Mouse (Mus musculus) heart, embryonic 14.5 days (tissue): ENCODE measurements at regions not wholly inside any gene's neighbourhood (a gene's known extent, or its start where the extent isn't known, plus 50 kb on each side); places are given as distances from the start of the nearest gene placed in this dataset.

Source experiments
- ATAC-seq: fragments of 200-750 bp; cut with Nextera tagmentation; 2 replicates; pipeline ENCODE4 v1.8.0; 2017; ENCODE audit warnings: low read depth, moderate TSS enrichment; ENCODE audit not compliant: insufficient number of reproducible peaks, insufficient read depth, low FRiP score
- H3K27ac ChIP-seq, 2 experiments: fragments of 200-500 bp in 1 of 2; fragments of 300-500 bp in 1 of 2; sonication (generic) in 1 of 2; replicated peaks in 1 of 2; 2 replicates each; pipeline ENCODE4 v1.5.1; 2012 to 2014; ENCODE audit warnings: low read depth in 2 of 2, low read length in 2 of 2, control low read depth in 1 of 2, mild to moderate bottlenecking in 1 of 2, mixed read lengths in 1 of 2; ENCODE audit not compliant: control insufficient read depth in 1 of 2, insufficient read depth in 1 of 2
- H3K27me3 ChIP-seq: fragments of 300-500 bp; sonication (generic); 2 replicates; pipeline ENCODE4 v1.6.1; 2014; ENCODE audit warnings: mild to moderate bottlenecking, low read length, control low read depth; ENCODE audit not compliant: control insufficient read depth, insufficient read depth
- H3K36me3 ChIP-seq: fragments of 300-500 bp; sonication (generic); 2 replicates; pipeline ENCODE4 v1.6.1; 2014; ENCODE audit warnings: mild to moderate bottlenecking, control low read depth, low read length, mixed read lengths; ENCODE audit not compliant: control insufficient read depth, insufficient read depth
- H3K4me1 ChIP-seq, 2 experiments: fragments of 200-500 bp in 1 of 2; fragments of 300-500 bp in 1 of 2; sonication (generic) in 1 of 2; 2 replicates each; pipeline ENCODE4 v1.6.1; 2012 to 2014; ENCODE audit warnings: low read length in 2 of 2, control low read depth in 1 of 2, mixed read lengths in 1 of 2; ENCODE audit not compliant: control insufficient read depth in 2 of 2, insufficient read depth in 2 of 2
- H3K4me2 ChIP-seq: fragments of 300-500 bp; sonication (generic); 2 replicates; pipeline ENCODE4 v1.6.1; 2014; ENCODE audit warnings: mild to moderate bottlenecking, low read length
- H3K4me3 ChIP-seq, 2 experiments: fragments of 200-500 bp in 1 of 2; fragments of 300-500 bp in 1 of 2; sonication (generic) in 1 of 2; 2 replicates each; pipeline ENCODE4 v1.5.1; 2012 to 2014; ENCODE audit warnings: low read length in 2 of 2, mild to moderate bottlenecking in 2 of 2, control low read depth in 1 of 2, low read depth in 1 of 2, moderate library complexity in 1 of 2; ENCODE audit not compliant: control insufficient read depth in 1 of 2, insufficient read depth in 1 of 2
- H3K9ac ChIP-seq: fragments of 300-500 bp; sonication (generic); 2 replicates; pipeline ENCODE4 v1.6.1; 2014; ENCODE audit warnings: mild to moderate bottlenecking, low read length
- H3K9me3 ChIP-seq: fragments of 300-500 bp; sonication (generic); 2 replicates; pipeline ENCODE4 v1.6.1; 2016; ENCODE audit warnings: low read length, control low read depth; ENCODE audit not compliant: control insufficient read depth
- WGBS: fragments of 180-500 bp; shearing (Covaris S2); extraction: QIAGEN DNeasy Blood & Tissue Kit; methylation state at CpG from one replicate; pipeline ENCODE4 v1.1.7; 2014; 5-methylcytosine and 5-hydroxymethylcytosine counted together

DNA sequence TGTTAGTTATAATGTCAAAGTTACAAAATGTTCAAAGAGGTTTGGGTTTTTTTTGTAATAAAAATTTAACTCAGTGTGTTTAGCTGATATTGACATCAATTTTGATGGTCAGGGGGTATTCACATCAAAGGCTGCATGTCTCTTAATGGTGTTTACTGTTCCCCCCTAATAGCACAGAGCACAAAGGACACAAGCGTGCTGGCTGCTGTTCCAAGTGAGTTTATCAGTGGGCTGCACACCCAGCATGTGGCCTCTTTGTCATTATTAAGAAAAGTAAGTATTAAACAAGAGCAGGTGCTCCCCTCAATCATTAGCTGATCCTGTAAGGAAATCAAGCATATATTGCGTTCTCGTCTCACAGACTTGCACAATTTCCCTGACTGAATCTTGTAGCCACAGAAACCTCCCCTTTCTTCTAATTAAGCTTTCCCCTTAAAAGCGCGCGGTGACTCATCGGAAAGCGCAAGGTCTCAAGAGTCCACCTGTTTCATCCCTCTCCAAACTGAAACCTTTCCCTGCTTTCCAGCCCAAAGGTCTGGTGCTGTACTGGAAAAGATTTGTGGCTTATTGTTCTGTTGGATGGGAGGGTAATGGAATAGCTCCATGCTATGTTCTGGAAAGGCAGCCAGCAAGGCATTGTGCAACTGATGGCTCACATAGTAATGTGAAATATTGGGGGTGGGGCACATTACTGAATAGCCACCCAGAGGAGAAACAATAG lies 276.8 kb downstream of the Qdpr start:
- H3K4me3 ChIP-seq, result no peak overlapping the region
- H3K9me3 ChIP-seq, result 0 out of 2 replicates have a peak, but pooled peaks cover 2% of the 10 kb centered on the region
- ATAC-seq, result no peak
- H3K4me1 ChIP-seq, result no peaks in the 10 kb centered on the region
- no peak overlapping the region for H3K4me2 ChIP-seq
- 82% methylated on average over 8 of the region's 8 CpGs for WGBS
- no peaks in the 10 kb centered on the region for H3K36me3 ChIP-seq
- no peak overlapping the region for H3K27ac ChIP-seq
- H3K27me3 ChIP-seq, result no peaks in the 10 kb centered on the region
- H3K9ac ChIP-seq, result no peak overlapping the region

DNA sequence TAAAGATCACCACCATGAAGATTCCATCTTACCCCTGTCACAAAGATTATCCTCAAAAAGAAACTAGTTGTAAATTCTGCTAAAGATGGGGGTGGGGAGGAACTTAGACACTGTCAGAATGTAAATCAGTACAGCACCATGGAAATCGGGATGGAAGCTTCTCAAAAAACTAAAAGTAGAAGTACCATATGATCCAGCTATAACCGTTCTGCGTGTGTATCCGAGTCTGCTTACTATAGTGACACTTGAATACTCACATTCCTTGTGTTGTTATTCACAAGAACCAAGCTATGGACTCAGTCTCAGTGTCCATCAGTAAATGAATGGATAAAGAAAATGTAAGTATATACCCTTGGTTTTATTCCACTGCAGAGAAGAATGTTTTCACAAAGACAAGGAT lies 290.8 kb downstream of the Qdpr start:
- no peak for ATAC-seq
- H3K9ac ChIP-seq, result no peak overlapping the region
- no peaks in the 10 kb centered on the region for H3K36me3 ChIP-seq
- H3K27me3 ChIP-seq, result no peaks in the 10 kb centered on the region
- WGBS, result 86% methylated on average over 4 of the region's 4 CpGs
- no peak overlapping the region for H3K4me2 ChIP-seq
- H3K27ac ChIP-seq, result no peak overlapping the region
- no peaks in the 10 kb centered on the region for H3K4me1 ChIP-seq
- H3K9me3 ChIP-seq, result no peaks in the 10 kb centered on the region
- no peak overlapping the region for H3K4me3 ChIP-seq

DNA sequence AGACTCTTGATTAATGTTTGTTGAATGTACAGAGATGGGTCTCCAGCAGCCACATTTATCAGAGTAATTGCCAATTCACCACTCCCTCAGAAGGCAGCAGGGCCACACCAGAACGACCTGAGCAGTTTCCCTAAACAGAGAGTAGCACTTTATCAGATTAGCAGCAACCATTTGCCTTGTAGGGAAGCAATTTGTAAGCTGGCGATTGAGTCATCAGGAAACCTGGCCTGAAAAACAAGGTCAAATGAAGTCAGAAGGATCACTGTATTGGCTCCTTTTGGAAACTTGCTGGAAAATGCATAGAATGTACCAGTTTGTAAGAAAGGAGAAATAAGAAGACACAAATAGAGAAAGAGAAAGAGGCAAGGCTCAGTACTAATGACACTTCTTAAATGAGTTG lies 295.1 kb downstream of the Qdpr start:
- 18% methylated on average over 2 of the region's 2 CpGs for WGBS
- H3K27me3 ChIP-seq, result no peaks in the 10 kb centered on the region
- no peak overlapping the region for H3K4me3 ChIP-seq
- no peak overlapping the region for H3K9ac ChIP-seq
- no peak for ATAC-seq
- no peaks in the 10 kb centered on the region for H3K36me3 ChIP-seq
- no peaks in the 10 kb centered on the region for H3K4me1 ChIP-seq
- no peak overlapping the region for H3K4me2 ChIP-seq
- no peak overlapping the region for H3K27ac ChIP-seq
- no peaks in the 10 kb centered on the region for H3K9me3 ChIP-seq

DNA sequence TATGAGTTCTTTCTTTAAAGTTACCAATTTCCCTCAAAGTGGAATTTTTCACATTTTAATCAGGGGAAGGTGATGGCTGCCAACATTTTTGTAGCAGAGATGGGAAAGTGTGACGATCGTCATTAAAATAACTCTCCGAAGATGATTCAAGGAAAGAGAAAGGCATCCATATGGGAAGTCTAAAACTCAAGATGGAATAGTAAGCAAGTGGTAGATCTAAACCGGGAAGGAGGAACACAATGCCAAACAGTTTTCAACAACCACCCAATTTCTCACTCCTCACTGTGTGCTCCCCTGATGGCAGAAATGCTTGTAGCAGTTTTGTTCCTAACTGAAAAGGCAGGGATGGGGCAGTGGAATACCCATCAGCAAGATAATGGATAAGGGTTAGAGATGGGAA lies 305.9 kb downstream of the Qdpr start:
- H3K4me3 ChIP-seq, result no peak overlapping the region
- WGBS, result 81% methylated on average over 4 of the region's 4 CpGs
- no peaks in the 10 kb centered on the region for H3K9me3 ChIP-seq
- no peak overlapping the region for H3K9ac ChIP-seq
- H3K4me2 ChIP-seq, result no peak overlapping the region
- ATAC-seq, result no peak
- no peaks in the 10 kb centered on the region for H3K36me3 ChIP-seq
- H3K4me1 ChIP-seq, result no peaks in the 10 kb centered on the region
- H3K27me3 ChIP-seq, result no peaks in the 10 kb centered on the region
- H3K27ac ChIP-seq, result no peak overlapping the region

DNA sequence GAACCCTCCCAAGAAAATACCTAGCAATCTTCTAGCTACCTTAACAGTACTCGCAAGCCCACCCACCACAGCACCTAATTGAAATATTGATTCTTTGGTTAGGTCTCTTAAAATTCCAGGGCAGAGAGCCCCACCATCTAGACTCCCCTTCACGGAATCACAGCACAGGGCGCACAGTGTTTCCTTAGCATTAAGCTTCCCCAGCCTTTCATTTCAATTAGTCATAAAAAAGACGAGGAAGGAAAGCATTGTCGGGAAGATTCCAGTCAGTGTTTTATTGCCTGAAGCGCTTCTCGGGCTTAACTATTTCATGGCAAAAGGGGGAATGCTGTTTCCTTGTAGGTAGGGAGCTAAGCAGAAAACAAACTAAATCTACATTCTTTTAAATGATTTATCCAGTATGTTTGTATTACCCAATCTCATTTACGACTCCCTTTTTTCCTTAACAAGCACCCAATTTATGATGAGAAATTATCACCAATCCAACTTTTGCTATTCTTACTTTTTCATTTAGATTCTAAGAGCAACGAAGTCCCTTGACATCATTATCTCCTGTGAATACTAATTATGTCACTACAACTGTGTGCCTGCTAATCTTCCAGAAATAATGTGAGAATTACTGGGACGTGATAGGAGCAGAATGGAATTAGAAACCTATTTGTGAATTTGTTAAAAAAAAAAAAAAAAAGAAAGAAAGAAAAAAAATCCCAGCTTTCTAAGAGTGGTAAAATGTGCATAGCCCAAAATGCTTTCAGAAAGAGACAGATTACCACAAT lies 312.6 kb downstream of the Qdpr start:
- Histone ChIP-seq H3K27ac (no peak overlapping the region), H3K27me3 (no peaks in the 10 kb centered on the region), H3K4me1 (no peaks in the 10 kb centered on the region), H3K9me3 (no peaks in the 10 kb centered on the region), H3K36me3 (no peaks in the 10 kb centered on the region), H3K4me2 (no peak overlapping the region), H3K9ac (no peak overlapping the region), H3K4me3 (no peak overlapping the region)
- no peak for ATAC-seq
- WGBS, result 65% methylated on average over 10 of the region's 10 CpGs

DNA sequence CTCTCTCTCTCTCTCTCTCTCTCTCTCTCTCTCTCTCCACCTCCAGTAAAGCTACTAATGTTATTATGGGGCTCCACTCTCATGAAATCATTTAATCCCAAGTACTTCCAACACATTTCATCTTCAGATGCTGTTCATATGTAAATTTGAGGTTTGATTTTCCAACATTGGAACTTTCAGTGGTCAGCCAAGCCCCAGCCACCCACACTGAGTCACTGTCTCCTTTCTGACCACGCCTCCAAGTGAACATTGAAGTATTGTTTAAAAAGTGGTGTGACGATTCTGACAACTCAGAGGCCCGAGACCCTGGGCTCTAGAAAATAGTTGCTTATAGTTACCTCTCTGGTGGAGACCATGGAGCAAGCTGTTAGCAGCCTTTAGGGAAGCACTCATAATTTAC lies 313.3 kb downstream of the Qdpr start:
- Histone ChIP-seq H3K36me3 (no peaks in the 10 kb centered on the region), H3K9ac (no peak overlapping the region), H3K4me1 (no peaks in the 10 kb centered on the region), H3K27me3 (no peaks in the 10 kb centered on the region), H3K4me2 (no peak overlapping the region), H3K4me3 (no peak overlapping the region), H3K9me3 (no peaks in the 10 kb centered on the region), H3K27ac (no peak overlapping the region)
- no peak for ATAC-seq
- WGBS, result 62% methylated on average over 3 of the region's 3 CpGs

DNA sequence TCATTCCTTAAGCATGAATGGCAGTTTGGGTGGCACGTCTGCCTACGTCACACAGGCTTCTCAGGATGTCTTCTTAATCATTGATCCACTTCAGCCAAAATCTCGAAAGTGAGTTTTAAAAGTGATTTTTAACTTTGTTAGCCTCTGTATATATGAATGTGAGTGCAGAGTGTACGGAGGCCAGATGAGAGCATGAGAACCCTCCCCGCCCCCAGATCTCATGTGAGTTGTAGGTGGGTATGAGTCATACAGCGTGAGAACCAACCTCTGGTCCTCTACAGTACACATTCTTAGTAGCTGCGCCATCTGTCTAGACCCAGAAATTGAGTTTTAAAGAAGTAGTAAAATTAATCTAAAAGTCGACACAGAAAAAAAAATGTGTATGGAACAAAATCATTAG lies 322.1 kb downstream of the Qdpr start:
- Histone ChIP-seq H3K36me3 (no peaks in the 10 kb centered on the region), H3K4me2 (no peak overlapping the region), H3K9ac (no peak overlapping the region), H3K4me1 (no peaks in the 10 kb centered on the region), H3K27ac (no peak overlapping the region), H3K4me3 (no peak overlapping the region), H3K9me3 (no peaks in the 10 kb centered on the region), H3K27me3 (no peaks in the 10 kb centered on the region)
- ATAC-seq, result no peak
- WGBS, result 79% methylated on average over 8 of the region's 8 CpGs
